Mouse (Mus musculus): ENCODE results near the gene Trim12a. TPM values are rescaled to one million over a fixed set of nuclear protein-coding genes. Genes with fewer than 3 reads are reported as not detected.
"Not testable (repeated sequence)": the region's sequence is repeated elsewhere in the genome, so short reads cannot be mapped to it uniquely, and the experiment has no call there.

The Trim12a gene
- polyA plus RNA-seq, 1 experiment from 2014 or later, result 2.8 TPM

GRCm38 (mm10) chr7:104314796-104315353, 391 bp downstream of the Trim12a start:
- Histone ChIP-seq H3K4me3 (ENCODE audit: low read depth, low read length) (peak overlapping the region; percentile 63), H3K4me1 (ENCODE audit: control insufficient read depth, low read depth, low read length) (no peaks in the 10 kb centered on the region), H3K36me3 (ENCODE audit: control insufficient read depth, insufficient read depth) (no peaks in the 10 kb centered on the region), H3K9ac (ENCODE audit: low read depth, low read length) (peak overlapping the region; percentile 45; the same call in 1 of the 2 replicates), H3K9me3 (replicated peaks; ENCODE audit: control insufficient read depth, low read length) (no peaks in the 10 kb centered on the region), H3K27ac (ENCODE audit: low read length) (peak overlapping the region; percentile 21), H3K27me3 (ENCODE audit: control insufficient read depth, insufficient read depth, low read depth, low read length) (no peaks in the 10 kb centered on the region), H3K4me2 (ENCODE audit: low read depth, low read length) (peak overlapping the region; percentile 64)
- 3% methylated on average over 15 of the region's 15 CpGs for WGBS (ENCODE audit: insufficient replicate concordance)
- peak; percentile 63 for ATAC-seq (ENCODE audit: low read depth)

GRCm38 (mm10) chr7:104291638-104292400, 23.4 kb downstream of the Trim12a start:
- no peak for ATAC-seq (ENCODE audit: low read depth)
- no peaks in the 10 kb centered on the region for H3K9me3 ChIP-seq (replicated peaks; ENCODE audit: control insufficient read depth, low read length)
- H3K27ac ChIP-seq (ENCODE audit: low read length), result no peak overlapping the region
- H3K4me3 ChIP-seq (ENCODE audit: low read depth, low read length), result no peak overlapping the region
- H3K9ac ChIP-seq (ENCODE audit: low read depth, low read length), result no peak overlapping the region
- H3K4me2 ChIP-seq (ENCODE audit: low read depth, low read length), result no peak overlapping the region
- H3K36me3 ChIP-seq (ENCODE audit: control insufficient read depth, insufficient read depth), result no peaks in the 10 kb centered on the region
- whole genome bisulfite sequencing (ENCODE audit: insufficient replicate concordance), result 57% methylated on average over 5 of the region's 5 CpGs
- no peaks in the 10 kb centered on the region for H3K4me1 ChIP-seq (ENCODE audit: control insufficient read depth, low read depth, low read length)
- H3K27me3 ChIP-seq (ENCODE audit: control insufficient read depth, insufficient read depth, low read depth, low read length), result no peaks in the 10 kb centered on the region

GRCm38 (mm10) chr7:104290641-104291040, 24.6 kb downstream of the Trim12a start:
- Histone ChIP-seq H3K9ac (ENCODE audit: low read depth, low read length) (no peak overlapping the region), H3K36me3 (ENCODE audit: control insufficient read depth, insufficient read depth) (no peaks in the 10 kb centered on the region), H3K4me3 (ENCODE audit: low read depth, low read length) (no peak overlapping the region), H3K27ac (ENCODE audit: low read length) (no peak overlapping the region), H3K4me1 (ENCODE audit: control insufficient read depth, low read depth, low read length) (no peaks in the 10 kb centered on the region), H3K4me2 (ENCODE audit: low read depth, low read length) (no peak overlapping the region), H3K9me3 (replicated peaks; ENCODE audit: control insufficient read depth, low read length) (no peaks in the 10 kb centered on the region), H3K27me3 (ENCODE audit: control insufficient read depth, insufficient read depth, low read depth, low read length) (no peaks in the 10 kb centered on the region)
- no peak for ATAC-seq (ENCODE audit: low read depth)
- WGBS (ENCODE audit: insufficient replicate concordance), result 61% methylated on average over 1 of the region's 1 CpGs

GRCm38 (mm10) chr7:104287576-104288443, 27.5 kb downstream of the Trim12a start, which contains the start of gene Trim5:
TSS of gene Trim5 (minus strand) at chr7:104288094.
- not testable (repeated sequence) for H3K9ac ChIP-seq (ENCODE audit: low read depth, low read length); H3K27ac ChIP-seq (ENCODE audit: low read length); H3K4me1 ChIP-seq (ENCODE audit: control insufficient read depth, low read depth, low read length); H3K27me3 ChIP-seq (ENCODE audit: control insufficient read depth, insufficient read depth, low read depth, low read length); H3K36me3 ChIP-seq (ENCODE audit: control insufficient read depth, insufficient read depth); H3K9me3 ChIP-seq (replicated peaks; ENCODE audit: control insufficient read depth, low read length)
- ATAC-seq (ENCODE audit: low read depth), result peak; percentile 93
- Histone ChIP-seq H3K4me2 (ENCODE audit: low read depth, low read length) (peak within 1 kb of the TSS; percentile 6; the same call in 1 of the 2 replicates), H3K4me3 (ENCODE audit: low read depth, low read length) (peak within 1 kb of the TSS; percentile 35)
- WGBS (ENCODE audit: insufficient replicate concordance), result 35% methylated on average over 14 of the region's 14 CpGs

DNA sequence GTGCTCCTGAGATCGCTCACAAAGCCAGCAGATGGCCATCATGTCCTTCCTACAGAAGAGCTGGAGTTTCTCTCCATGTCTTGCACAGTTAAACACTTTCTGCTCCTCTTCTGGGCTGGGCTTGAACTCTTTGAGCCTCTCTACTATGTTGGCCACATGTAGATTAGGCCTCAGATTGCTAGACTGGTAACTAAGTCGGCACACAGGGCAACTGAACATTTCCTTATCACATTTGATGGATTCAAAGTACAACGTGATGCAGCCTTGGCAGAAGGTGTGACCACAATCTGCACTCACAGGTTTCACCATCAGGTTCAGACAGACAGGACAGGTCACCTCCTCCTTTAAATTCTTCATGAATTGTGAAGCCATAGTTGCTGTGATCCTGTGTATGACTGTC, 35.9 kb downstream of the Trim12a start:
- WGBS (ENCODE audit: insufficient replicate concordance), result 32% methylated on average over 3 of the region's 3 CpGs
- H3K9me3 ChIP-seq (replicated peaks; ENCODE audit: control insufficient read depth, low read length); H3K4me3 ChIP-seq (ENCODE audit: low read depth, low read length); ATAC-seq (ENCODE audit: low read depth); H3K27ac ChIP-seq (ENCODE audit: low read length); H3K4me1 ChIP-seq (ENCODE audit: control insufficient read depth, low read depth, low read length); H3K4me2 ChIP-seq (ENCODE audit: low read depth, low read length); H3K36me3 ChIP-seq (ENCODE audit: control insufficient read depth, insufficient read depth); H3K9ac ChIP-seq (ENCODE audit: low read depth, low read length); H3K27me3 ChIP-seq (ENCODE audit: control insufficient read depth, insufficient read depth, low read depth, low read length): not testable (repeated sequence)

- not testable (repeated sequence) for H3K9ac ChIP-seq (ENCODE audit: low read depth, low read length); H3K9me3 ChIP-seq (replicated peaks; ENCODE audit: control insufficient read depth, low read length); H3K27ac ChIP-seq (ENCODE audit: low read length); H3K4me3 ChIP-seq (ENCODE audit: low read depth, low read length); H3K4me2 ChIP-seq (ENCODE audit: low read depth, low read length); H3K4me1 ChIP-seq (ENCODE audit: control insufficient read depth, low read depth, low read length); H3K27me3 ChIP-seq (ENCODE audit: control insufficient read depth, insufficient read depth, low read depth, low read length); H3K36me3 ChIP-seq (ENCODE audit: control insufficient read depth, insufficient read depth)
- 65% methylated on average over 3 of the region's 5 CpGs for WGBS (ENCODE audit: insufficient replicate concordance)
- ATAC-seq (ENCODE audit: low read depth), result 0 out of 2 replicates have a peak, but pooled peaks have one; percentile 16
Measured at GRCm38 (mm10) chr7:104265335-104265734, 49.9 kb downstream of the Trim12a start.

GRCm38 (mm10) chr7:104260380-104260779, 54.9 kb downstream of the Trim12a start:
- not testable (repeated sequence) for H3K4me2 ChIP-seq (ENCODE audit: low read depth, low read length); ATAC-seq (ENCODE audit: low read depth); H3K9ac ChIP-seq (ENCODE audit: low read depth, low read length); H3K36me3 ChIP-seq (ENCODE audit: control insufficient read depth, insufficient read depth); H3K4me1 ChIP-seq (ENCODE audit: control insufficient read depth, low read depth, low read length); H3K9me3 ChIP-seq (replicated peaks; ENCODE audit: control insufficient read depth, low read length); H3K27me3 ChIP-seq (ENCODE audit: control insufficient read depth, insufficient read depth, low read depth, low read length); H3K27ac ChIP-seq (ENCODE audit: low read length); H3K4me3 ChIP-seq (ENCODE audit: low read depth, low read length)
- WGBS (ENCODE audit: insufficient replicate concordance), result 63% methylated on average over 4 of the region's 4 CpGs
